Mouse (Mus musculus) urinary bladder, postnatal 10 days (tissue): Measurements from ENCODE around the gene Cln5.

ENCODE experiments used
- DNase-seq: peaks from one replicate; pipeline ENCODE4 v3.0.0; 2022; ENCODE audit warnings: low spot score

Cln5 gene

GRCm38 (mm10) chr14:103078006-103078912, 8.2 kb downstream of the Cln5 start:
- no peak for DNase-seq

- DNase-seq = no peak
Measured at GRCm38 (mm10) chr14:103079209-103079977, 9.4 kb downstream of the Cln5 start.

- DNase-seq = no peak
Measured at GRCm38 (mm10) chr14:103085840-103086533, 16.0 kb downstream of the Cln5 start.

GRCm38 (mm10) chr14:103086671-103087324, 16.8 kb downstream of the Cln5 start:
- DNase-seq = no peak

GRCm38 (mm10) chr14:103087846-103088245, 17.8 kb downstream of the Cln5 start:
- no peak for DNase-seq

GRCm38 (mm10) chr14:103088624-103089023, 18.6 kb downstream of the Cln5 start:
- DNase-seq = no peak

- no peak for DNase-seq
Measured at GRCm38 (mm10) chr14:103093236-103093635, 23.2 kb downstream of the Cln5 start.

GRCm38 (mm10) chr14:103093670-103094069, 23.7 kb downstream of the Cln5 start:
- no peak for DNase-seq

- no peak for DNase-seq
Measured at GRCm38 (mm10) chr14:103095036-103095435, 25.0 kb downstream of the Cln5 start.

- DNase-seq = no peak
Measured at GRCm38 (mm10) chr14:103095826-103096225, 25.8 kb downstream of the Cln5 start.

GRCm38 (mm10) chr14:103096621-103097020, 26.6 kb downstream of the Cln5 start:
- no peak for DNase-seq

- DNase-seq = no peak
Measured at GRCm38 (mm10) chr14:103098213-103098586, 28.2 kb downstream of the Cln5 start.

- DNase-seq = peak; percentile 55
Measured at GRCm38 (mm10) chr14:103098587-103099235, 28.7 kb downstream of the Cln5 start.

- peak; percentile 72 for DNase-seq
Measured at GRCm38 (mm10) chr14:103099238-103099933, 29.4 kb downstream of the Cln5 start, which contains the start of gene Fbxl3. Gene Fbxl3 (minus strand): TSS chr14:103099566.

- no peak for DNase-seq
Measured at GRCm38 (mm10) chr14:103100296-103100695, 30.3 kb downstream of the Cln5 start.

GRCm38 (mm10) chr14:103101171-103101570, 31.2 kb downstream of the Cln5 start:
- DNase-seq = no peak

- DNase-seq = no peak
Measured at GRCm38 (mm10) chr14:103102246-103102645, 32.2 kb downstream of the Cln5 start.

GRCm38 (mm10) chr14:103102731-103103335, 32.8 kb downstream of the Cln5 start:
- DNase-seq = no peak

- no peak for DNase-seq
Measured at GRCm38 (mm10) chr14:103106301-103106700, 36.3 kb downstream of the Cln5 start.

GRCm38 (mm10) chr14:103109971-103110370, 40.0 kb downstream of the Cln5 start:
- no peak for DNase-seq
